Mouse (Mus musculus) layer of hippocampus, adult 18-20 months (tissue): ENCODE data around the gene Ttc8. TPM values are rescaled to one million over a fixed set of nuclear protein-coding genes. Genes with fewer than 3 reads are reported as not detected.
"Not testable (repeated sequence)": the region's sequence is repeated elsewhere in the genome, so short reads cannot be mapped to it uniquely, and the experiment has no call there.

Source experiments
- DNase-seq, 2 experiments: peaks; one replicate each; pipeline ENCODE4 v3.0.0; 2022; ENCODE audit warnings: low spot score in 2 of 2
- long read RNA-seq: library from polyadenylated mRNA; stranded (forward); transcript quantifications from one replicate; pipeline ENCODE4 v2.0.0, GENCODE M21; 2021
- total RNA-seq, 2 experiments: library from RNA; stranded (reverse); gene quantifications; 2 replicates each; pipeline ENCODE4 v1.2.3; 2021

Gene Ttc8
- 10 to 100 TPM; 45.5 to 50.5 TPM for total RNA-seq
- long read RNA-seq, transcript Ttc8-202 (14 exons, 2,272 nt) = major isoform, 10 of 16 reads
- long read RNA-seq, partial matches to known transcripts = 3 of 16 reads
- long read RNA-seq, other reads (novel, unspliced or antisense) = 3 of 16 reads

GRCm38 (mm10) chr12:98920194-98920991 lies at the start of gene Ttc8:
Gene Ttc8 (plus strand): TSS chr12:98920574.
- peak; percentile 88 to 93 for DNase-seq

GRCm38 (mm10) chr12:98872836-98873235 lies 47.5 kb upstream of the Ttc8 start:
- no peak for DNase-seq

- DNase-seq = no peak
Observed at GRCm38 (mm10) chr12:98875216-98875615, 45.2 kb upstream of the Ttc8 start.

- no peak for DNase-seq
Observed at GRCm38 (mm10) chr12:98878693-98879092, 41.7 kb upstream of the Ttc8 start.

- no peak for DNase-seq
Observed at GRCm38 (mm10) chr12:98881796-98882195, 38.6 kb upstream of the Ttc8 start.

- no peak for DNase-seq
Observed at GRCm38 (mm10) chr12:98884515-98884914, 35.9 kb upstream of the Ttc8 start.

- no peak for DNase-seq
Observed at GRCm38 (mm10) chr12:98896761-98897160, 23.6 kb upstream of the Ttc8 start.

- DNase-seq = no peak
Observed at GRCm38 (mm10) chr12:98899676-98900075, 20.7 kb upstream of the Ttc8 start.

- DNase-seq = peak in 1 of 2 experiments; percentile 27
Observed at GRCm38 (mm10) chr12:98900341-98900880, 20.0 kb upstream of the Ttc8 start.

- DNase-seq = peak; percentile 76 to 84
Observed at GRCm38 (mm10) chr12:98900881-98901801, 19.2 kb upstream of the Ttc8 start, which contains the start of gene Eml5. Gene Eml5 (minus strand): TSS chr12:98901484.

GRCm38 (mm10) chr12:98905466-98905865 lies 14.9 kb upstream of the Ttc8 start:
- no peak for DNase-seq

GRCm38 (mm10) chr12:98910096-98910495 lies 10.3 kb upstream of the Ttc8 start:
- DNase-seq = no peak

- DNase-seq = no peak
Observed at GRCm38 (mm10) chr12:98931174-98931573, 10.8 kb downstream of the Ttc8 start.

GRCm38 (mm10) chr12:98932441-98932840 lies 12.1 kb downstream of the Ttc8 start:
- DNase-seq = no peak

- DNase-seq = no peak
Observed at GRCm38 (mm10) chr12:98932856-98933255, 12.5 kb downstream of the Ttc8 start.

- not testable (repeated sequence) for DNase-seq
Observed at GRCm38 (mm10) chr12:98951295-98951694, 30.9 kb downstream of the Ttc8 start.

- no peak for DNase-seq
Observed at GRCm38 (mm10) chr12:98956951-98957350, 36.6 kb downstream of the Ttc8 start.

GRCm38 (mm10) chr12:98957455-98957854 lies 37.1 kb downstream of the Ttc8 start:
- DNase-seq = no peak

GRCm38 (mm10) chr12:98961008-98961407 lies 40.6 kb downstream of the Ttc8 start:
- peak in 1 of 2 experiments; percentile 14 for DNase-seq

GRCm38 (mm10) chr12:98961415-98961814 lies 41.0 kb downstream of the Ttc8 start:
- DNase-seq = peak; percentile 22 to 59

GRCm38 (mm10) chr12:98965441-98966135 lies 45.2 kb downstream of the Ttc8 start:
- no peak for DNase-seq
